Mouse (Mus musculus): ENCODE measurements around the gene Atcay.

GRCm38 (mm10) chr10:81268643-81269412, 38.2 kb upstream of the Atcay start:
- TF ChIP-seq CTCF (IDR thresholded peaks at IDR 0.05) (no peak), EP300 (IDR thresholded peaks at IDR 0.05) (no peak)

Measured in lung, postnatal 0 days (tissue).